Mouse (Mus musculus): Measurements from ENCODE around the gene Gm8220.
"Not testable (repeated sequence)": the region's sequence is repeated elsewhere in the genome, so short reads cannot be mapped to it uniquely, and the experiment has no call there.

Gm8220 gene

DNA sequence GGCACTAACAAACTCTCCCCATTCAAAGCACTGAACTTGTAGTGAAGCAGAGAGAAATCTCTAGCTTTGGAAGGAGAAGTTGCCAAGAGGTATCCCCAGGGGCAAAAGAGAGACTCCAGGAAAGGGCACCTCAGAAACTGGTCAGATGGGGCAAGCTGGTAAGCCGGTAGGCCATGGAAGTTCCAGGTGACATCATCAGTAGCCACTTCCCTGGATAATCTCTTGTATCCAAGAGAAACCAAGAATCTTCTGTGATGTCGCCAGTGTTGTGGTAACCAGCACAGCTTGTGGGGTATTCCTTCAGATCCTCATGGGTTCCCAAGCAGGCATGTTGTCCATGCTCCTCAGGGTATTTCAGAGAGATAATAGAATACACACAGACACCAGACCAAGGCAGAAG, at the start of gene Gm8220:
Gm8220 (plus strand) TSS at position 301 of the 400 bp plus-strand sequence.
- not testable (repeated sequence) for DNase-seq (ENCODE audit: low spot score in 2 of 2)

DNA sequence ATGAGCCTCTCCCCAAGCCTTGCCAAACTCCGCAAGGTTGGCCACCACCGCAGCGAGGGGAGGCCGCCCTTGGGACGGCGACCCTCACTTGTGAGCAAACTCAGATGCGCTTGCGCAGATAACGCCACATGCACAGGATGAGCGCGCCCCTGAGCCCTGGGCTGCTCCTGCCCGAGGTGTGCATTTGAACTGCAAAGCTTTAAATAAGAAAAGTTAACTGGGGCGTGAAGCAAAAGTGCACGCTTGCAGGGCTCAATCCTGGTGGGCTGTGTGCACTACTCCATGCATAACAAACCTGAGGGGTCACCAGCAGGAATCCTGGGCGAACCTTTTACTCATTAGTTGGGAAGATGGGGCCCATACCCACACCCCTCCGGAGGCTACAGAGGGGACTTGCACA, 37.3 kb upstream of the Gm8220 start:
- no peak for DNase-seq (ENCODE audit: low spot score in 2 of 2)

DNA sequence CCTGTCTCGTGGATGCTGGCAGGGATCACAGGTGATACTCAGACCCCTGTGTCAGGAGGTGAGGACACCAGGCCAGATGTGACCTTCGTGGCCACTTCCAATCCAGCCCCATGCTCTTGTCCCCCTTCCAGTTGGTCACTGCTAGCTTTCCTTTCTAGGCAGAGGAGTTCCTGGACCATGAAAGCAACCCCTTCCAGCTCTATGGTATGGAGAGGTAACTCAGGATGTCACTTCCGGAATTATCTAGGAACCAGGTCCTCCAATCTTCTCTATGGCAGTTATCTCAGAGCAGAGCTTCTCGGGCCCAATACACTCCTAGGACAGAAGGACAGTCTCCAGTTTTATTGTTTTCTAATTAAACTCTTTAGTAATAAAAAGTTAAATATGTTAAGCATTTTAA, 26.7 kb downstream of the Gm8220 start:
- DNase-seq (ENCODE audit: low spot score in 2 of 2), result not testable (repeated sequence)

DNA sequence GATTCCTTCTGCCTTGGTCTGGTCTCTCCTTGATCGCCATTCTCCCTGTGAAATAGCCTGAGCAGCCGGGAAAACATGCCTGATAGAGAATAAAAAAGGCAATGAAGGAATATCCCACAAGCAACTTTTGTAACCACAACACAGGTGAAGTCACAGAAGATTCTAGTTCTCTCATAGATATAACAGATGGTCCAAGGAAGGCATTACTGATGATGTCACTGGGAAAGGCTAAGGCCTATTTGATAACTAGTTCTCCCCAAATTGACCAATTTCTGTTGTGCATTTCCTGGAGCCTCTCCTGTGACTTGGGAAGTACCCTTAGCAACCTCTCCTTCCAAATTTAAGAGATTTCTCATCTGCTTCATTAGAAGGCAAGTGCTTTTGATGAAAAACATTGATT, 53.1 kb downstream of the Gm8220 start, which contains the start of gene Gm5930:
Gm5930 (minus strand) TSS at position 101 of the 400 bp plus-strand sequence.
- not testable (repeated sequence) for DNase-seq (ENCODE audit: low spot score in 2 of 2)
